In the genomic region with DNA sequence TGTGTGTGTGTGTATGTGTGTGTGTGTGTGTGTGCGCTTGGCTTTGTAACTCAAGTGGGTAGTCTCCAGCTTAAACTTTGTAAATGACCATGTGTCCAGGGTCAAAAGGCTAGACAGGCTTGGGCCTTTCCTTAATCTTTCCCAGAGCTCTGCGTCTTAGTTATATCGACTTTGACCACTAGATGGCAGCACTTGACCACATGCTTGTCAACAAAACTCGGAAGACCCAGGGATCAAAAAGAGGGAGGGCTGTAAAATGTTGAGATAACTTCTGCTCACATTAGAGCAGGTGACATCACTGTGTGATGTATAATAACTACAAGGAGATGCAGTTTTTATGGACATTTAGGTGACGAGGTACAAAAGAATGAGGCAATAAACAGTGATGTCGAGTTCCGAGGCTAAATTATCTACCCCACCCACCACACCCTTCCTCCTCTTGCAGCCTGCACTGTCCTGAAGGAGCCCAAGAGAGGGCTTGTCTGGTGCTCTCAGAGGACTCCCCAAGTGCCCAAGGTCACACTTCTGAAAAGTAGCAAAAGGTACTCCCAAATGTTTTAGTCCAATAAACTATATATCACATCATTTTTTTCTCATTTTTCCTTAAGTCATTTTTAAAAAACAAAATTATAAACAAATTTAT, we compare ENCODE assay signal across 9 mouse cellular contexts. TPM values are rescaled to one million over a fixed set of nuclear protein-coding genes. Genes with fewer than 3 reads are reported as not detected.
DNase-seq lines count a peak whose midpoint lies in the region; ATAC-seq and TF ChIP-seq lines count a peak whose summit lies in the region.
"Had no signal": no experiment of that assay in that cellular context is flagged by ENCODE, and none has a peak within 500 bp of the region (broad histone marks: within the 10 kb centered on the region; RNA-seq: fewer than 3 reads in every experiment).

No protein-coding gene starts in this region.

- H3K4me1 ChIP-seq in E14TG2a.4 (replicated peaks; ENCODE audit: low read depth, low read length) = peaks cover 17% of the 10 kb centered on the region; the same call in 1 of the 2 replicates
- no peaks in the 10 kb centered on the region; the same call in 1 of the 2 replicates for H3K4me1 ChIP-seq in bone marrow, adult 2 months (ENCODE audit: control insufficient read depth, insufficient read depth, low read length)
- H3K4me1 ChIP-seq in heart, postnatal 0 days (ENCODE audit: control insufficient read depth, insufficient read depth) = peaks cover 6% of the 10 kb centered on the region; the same call in 1 of the 2 replicates
- no peaks in the 10 kb centered on the region for H3K4me1 ChIP-seq in liver, embryonic 12.5 days
- no peaks in the 10 kb centered on the region for H3K4me1 ChIP-seq in neural tube, embryonic 11.5 days (ENCODE audit: control insufficient read depth, insufficient read depth, low read length)

- ATAC-seq in erythroblast, adult 5-6 weeks (replicated peaks; ENCODE audit: low FRiP score, poor library complexity, severe bottlenecking) = peak; percentile 77
- peak; percentile 33 for ATAC-seq in heart, postnatal 0 days (ENCODE audit: insufficient read depth, low read depth)
- ATAC-seq in liver, embryonic 12.5 days = peak; percentile 53; the same call in 1 of the 2 replicates
- peak; percentile 60; the same call in 1 of the 2 replicates for ATAC-seq in neural tube, embryonic 11.5 days (ENCODE audit: insufficient read depth, low FRiP score, low TSS enrichment)

- H3K27ac ChIP-seq in bone marrow, adult 2 months (ENCODE audit: control insufficient read depth, insufficient read depth, low read depth, low read length, poor library complexity) = no peak overlapping the region
- no peak overlapping the region for H3K27ac ChIP-seq in heart, postnatal 0 days (ENCODE audit: low read depth)
- no peak overlapping the region for H3K27ac ChIP-seq in liver, embryonic 12.5 days
- no peak overlapping the region for H3K27ac ChIP-seq in neural tube, embryonic 11.5 days (ENCODE audit: low read depth, low read length)

- H3K4me3 ChIP-seq in E14TG2a.4 (replicated peaks; ENCODE audit: low read length) = no peak overlapping the region
- H3K4me3 ChIP-seq in bone marrow, adult 2 months (replicated peaks; ENCODE audit: control insufficient read depth, low read depth, low read length) = no peak overlapping the region
- no peak overlapping the region for H3K4me3 ChIP-seq in heart, postnatal 0 days (ENCODE audit: low read depth, low read length)
- H3K4me3 ChIP-seq in liver, embryonic 12.5 days = no peak overlapping the region
- H3K4me3 ChIP-seq in neural tube, embryonic 11.5 days (ENCODE audit: low read depth, low read length) = no peak overlapping the region

- peak; percentile 70 for TF ChIP-seq CTCF in E14TG2a.4 (conservative IDR thresholded peaks at IDR 0.05; ENCODE audit: low read length)
- peak; percentile 44; the same call in 1 of the 2 replicates for TF ChIP-seq CTCF in bone marrow, adult 2 months (IDR thresholded peaks at IDR 0.05; ENCODE audit: control insufficient read depth, insufficient read depth, low read length)
- peak; percentile 87 for TF ChIP-seq CTCF in heart, postnatal 0 days (IDR thresholded peaks at IDR 0.05; ENCODE audit: low read depth)

- no peaks in the 10 kb centered on the region for H3K9me3 ChIP-seq in E14TG2a.4 (ENCODE audit: low read length)
- no peaks in the 10 kb centered on the region for H3K9me3 ChIP-seq in heart, postnatal 0 days (replicated peaks; ENCODE audit: control insufficient read depth, low read length)
- no peaks in the 10 kb centered on the region for H3K9me3 ChIP-seq in liver, embryonic 12.5 days (replicated peaks)
- no peaks in the 10 kb centered on the region for H3K9me3 ChIP-seq in neural tube, embryonic 11.5 days (ENCODE audit: control insufficient read depth, low read length)

- TF ChIP-seq EP300 in heart, postnatal 0 days (IDR thresholded peaks at IDR 0.05; ENCODE audit: low read depth) = no peak

- H3K36me3 ChIP-seq in E14TG2a.4 (ENCODE audit: insufficient read depth, low read length) = no peaks in the 10 kb centered on the region
- H3K36me3 ChIP-seq in heart, postnatal 0 days (replicated peaks; ENCODE audit: control insufficient read depth, insufficient read depth, low read length) = no peaks in the 10 kb centered on the region
- no peaks in the 10 kb centered on the region for H3K36me3 ChIP-seq in liver, embryonic 12.5 days
- H3K36me3 ChIP-seq in neural tube, embryonic 11.5 days (ENCODE audit: control insufficient read depth, insufficient read depth, low read length) = no peaks in the 10 kb centered on the region

- no peak overlapping the region for H3K9ac ChIP-seq in heart, postnatal 0 days (replicated peaks; ENCODE audit: low read depth, low read length)
- no peak overlapping the region for H3K9ac ChIP-seq in liver, embryonic 12.5 days
- no peak overlapping the region for H3K9ac ChIP-seq in neural tube, embryonic 11.5 days (ENCODE audit: low read length)

- peak; percentile 80 for DNase-seq in heart, postnatal 0 days (ENCODE audit: low spot score)
- peak; percentile 79 for DNase-seq in kidney, postnatal 14 days
- peak; percentile 47 for DNase-seq in neural tube, embryonic 11.5 days (ENCODE audit: low spot score)
- peak; percentile 72 for DNase-seq in thymus, postnatal 14 days

- peaks cover 10% of the 10 kb centered on the region; the same call in 1 of the 2 replicates for H3K27me3 ChIP-seq in E14TG2a.4 (ENCODE audit: insufficient read depth, low read length)
- no peaks in the 10 kb centered on the region for H3K27me3 ChIP-seq in heart, postnatal 0 days (ENCODE audit: control insufficient read depth, insufficient read depth, low read length)
- H3K27me3 ChIP-seq in liver, embryonic 12.5 days (replicated peaks) = no peaks in the 10 kb centered on the region
- no peaks in the 10 kb centered on the region for H3K27me3 ChIP-seq in neural tube, embryonic 11.5 days (ENCODE audit: control insufficient read depth, insufficient read depth, low read length)

- 7% methylated on average over 7 of the region's 7 CpGs for WGBS in bone marrow, adult 2 months
- 9% methylated on average over 7 of the region's 7 CpGs for WGBS in heart, postnatal 0 days
- WGBS in liver, embryonic 12.5 days (ENCODE audit: insufficient replicate concordance) = 9% methylated on average over 7 of the region's 7 CpGs
- 8% methylated on average over 7 of the region's 7 CpGs for WGBS in neural tube, embryonic 11.5 days

- no peak overlapping the region for H3K4me2 ChIP-seq in heart, postnatal 0 days (ENCODE audit: low read depth, low read length)
- H3K4me2 ChIP-seq in liver, embryonic 12.5 days = peak overlapping the region; percentile 41
- H3K4me2 ChIP-seq in neural tube, embryonic 11.5 days (ENCODE audit: low read depth) = no peak overlapping the region

- TF ChIP-seq POLR2A in bone marrow, adult 2 months (IDR thresholded peaks at IDR 0.05; ENCODE audit: borderline replicate concordance, control insufficient read depth, low read depth, low read length) = no peak

RNA-seq across cellular contexts. Expression of a gene that starts 43.3 kb away (rescaled TPM):
- polyA plus RNA-seq in bone marrow, adult 2 months (2011; ENCODE audit: insufficient read depth, insufficient read length, low replicate concordance, missing spikeins) = not detected in 2 replicates
- not detected in 2 replicates for total RNA-seq in erythroblast, adult 5-6 weeks (2015; ENCODE audit: low replicate concordance)
- total RNA-seq in erythroblast, adult 5-6 weeks (2017; ENCODE audit: low replicate concordance) = not detected in 2 replicates
- total RNA-seq in heart, postnatal 0 days (2014; rRNA removed; ENCODE audit: low replicate concordance) = not detected in 2 replicates
- 0.03 TPM in 1 of 2 replicates, not detected in the other for polyA plus RNA-seq in heart, postnatal 0 days (2015; fragmentation: Nextera tagmentation; extraction: Ambion mirVana)
- polyA plus RNA-seq in liver, embryonic 12.5 days (2016; fragmentation: Nextera tagmentation; extraction: Ambion mirVana) = 2.1 and 2.6 TPM in 2 replicates
- 8.6 and 10.1 TPM in 2 replicates for polyA plus RNA-seq in neural tube, embryonic 11.5 days (2014; fragmentation: Nextera tagmentation; extraction: Ambion mirVana)
- polyA plus RNA-seq: heart, embryonic 14.5 days had no signal

RNA-seq across cellular contexts. Expression of a gene that starts 47.7 kb away (rescaled TPM):
- 9.3 and 25.2 TPM in 2 replicates for polyA plus RNA-seq in bone marrow, adult 2 months (2011; ENCODE audit: insufficient read depth, insufficient read length, low replicate concordance, missing spikeins)
- 1.0 and 3.8 TPM in 2 replicates for total RNA-seq in erythroblast, adult 5-6 weeks (2015; ENCODE audit: low replicate concordance)
- total RNA-seq in erythroblast, adult 5-6 weeks (2017; ENCODE audit: low replicate concordance) = 1.3 and 2.8 TPM in 2 replicates
- 14.4 and 20.8 TPM in 2 replicates for total RNA-seq in heart, postnatal 0 days (2014; rRNA removed; ENCODE audit: low replicate concordance)
- 12.4 and 13.3 TPM in 2 replicates for polyA plus RNA-seq in heart, postnatal 0 days (2015; fragmentation: Nextera tagmentation; extraction: Ambion mirVana)
- 1.8 and 2.6 TPM in 2 replicates for polyA plus RNA-seq in liver, embryonic 12.5 days (2016; fragmentation: Nextera tagmentation; extraction: Ambion mirVana)
- polyA plus RNA-seq in neural tube, embryonic 11.5 days (2014; fragmentation: Nextera tagmentation; extraction: Ambion mirVana) = 13.6 and 14.8 TPM in 2 replicates
